Mouse (Mus musculus) cortical plate, adult 2 months (tissue): ENCODE measurements at regions not wholly inside any gene's neighbourhood (a gene's known extent, or its start where the extent isn't known, plus 50 kb on each side); places are given as distances from the start of the nearest gene placed in this dataset.

Experiments used
- CTCF ChIP-seq: fragments of 200-500 bp; IDR thresholded peaks from 2 replicates; pipeline ENCODE4 v1.5.1; 2011; ENCODE audit warnings: mild to moderate bottlenecking, control low read depth, low read length; ENCODE audit not compliant: insufficient read depth; ENCODE audit errors: extremely low read depth
- POLR2A ChIP-seq: fragments of 200-500 bp; IDR thresholded peaks from 2 replicates; pipeline ENCODE4 v1.6.1; 2011; ENCODE audit warnings: mild to moderate bottlenecking, low read length, control low read depth; ENCODE audit not compliant: insufficient read depth; ENCODE audit errors: extremely low read depth

GRCm38 (mm10) chr7:137865457-137865856 lies 428.0 kb downstream of the Glrx3 start:
- TF ChIP-seq POLR2A (no peak), CTCF (no peak)
